Mouse (Mus musculus): ENCODE results near the gene Zbtb4.

DNA sequence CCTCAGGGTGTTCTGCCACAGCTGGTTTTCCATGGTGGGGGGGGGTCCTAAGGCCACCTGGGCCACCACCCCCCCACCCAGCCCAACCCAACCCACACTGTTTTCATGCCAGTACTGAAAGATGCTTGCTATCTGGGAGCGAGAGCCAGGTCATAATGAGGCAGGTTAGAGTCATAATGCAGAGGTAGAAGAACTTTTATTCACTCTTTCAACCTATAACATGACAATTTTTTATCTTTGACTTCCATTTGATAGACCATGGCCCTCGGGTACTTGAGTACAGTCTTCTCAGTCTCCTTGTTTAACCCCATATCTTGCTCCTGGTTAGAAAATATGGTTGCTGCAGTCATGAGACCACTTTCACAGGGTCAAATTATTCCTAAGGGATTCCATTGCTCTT lies 52.7 kb downstream of the Zbtb4 start, which contains the start of gene Spem2:
- TF ChIP-seq POLR2A (IDR thresholded peaks at IDR 0.05; ENCODE audit: insufficient read depth, low read depth, low read length): no peak
- no peak for TF ChIP-seq CTCF (IDR thresholded peaks at IDR 0.05; ENCODE audit: insufficient read depth, low read depth, low read length)
